Mouse (Mus musculus) ES-Bruce4 (cell line): ENCODE results near the gene Dusp22. TPM values are rescaled to one million over a fixed set of nuclear protein-coding genes. Genes with fewer than 3 reads are reported as not detected.

Source experiments
- H3K27ac ChIP-seq: 2 replicates; pipeline ENCODE4 v1.5.1; 2012; ENCODE audit warnings: low read length, inconsistent platforms; ENCODE audit not compliant: insufficient read depth
- H3K27me3 ChIP-seq: 2 replicates; pipeline ENCODE4 v1.6.1; 2012; ENCODE audit warnings: mild to moderate bottlenecking, low read length, inconsistent platforms; ENCODE audit not compliant: control insufficient read depth, poor library complexity, insufficient read depth, severe bottlenecking
- H3K36me3 ChIP-seq: 2 replicates; pipeline ENCODE4 v1.6.1; 2012; ENCODE audit warnings: inconsistent platforms, mild to moderate bottlenecking, low read length, moderate library complexity; ENCODE audit not compliant: control insufficient read depth, poor library complexity, insufficient read depth, severe bottlenecking
- H3K4me1 ChIP-seq: one replicate; pipeline ENCODE4 v1.8.1; 2011; ENCODE audit warnings: low read length; ENCODE audit not compliant: control insufficient read depth, insufficient read depth
- H3K4me3 ChIP-seq: 2 replicates; pipeline ENCODE4 v1.5.1; 2011; ENCODE audit warnings: low read depth, mild to moderate bottlenecking, low read length
- H3K9ac ChIP-seq: 2 replicates; pipeline ENCODE4 v1.6.1; 2012; ENCODE audit warnings: low read depth, mild to moderate bottlenecking, inconsistent platforms; ENCODE audit not compliant: poor library complexity, severe bottlenecking
- H3K9me3 ChIP-seq: replicated peaks from 2 replicates; pipeline ENCODE4 v1.6.1; 2012; ENCODE audit warnings: mild to moderate bottlenecking, low read length, inconsistent platforms; ENCODE audit not compliant: control insufficient read depth, poor library complexity, insufficient read depth, severe bottlenecking
- CTCF ChIP-seq: IDR thresholded peaks from one replicate; pipeline ENCODE4 v1.8.1; 2011; ENCODE audit warnings: low read depth, low read length
- EP300 ChIP-seq: IDR thresholded peaks from 2 replicates; pipeline ENCODE4 v1.6.1; 2011; ENCODE audit warnings: low read depth, low read length; ENCODE audit not compliant: insufficient read depth
- POLR2A ChIP-seq: IDR thresholded peaks from one replicate; pipeline ENCODE4 v1.8.1; 2011; ENCODE audit warnings: low read length; ENCODE audit not compliant: insufficient read depth
- polyA plus RNA-seq: library from polyadenylated mRNA; stranded (reverse); fragments of >200 nt; gene quantifications from 2 replicates; pipeline ENCODE4 v1.2.4, GENCODE M21; 2011; ENCODE audit warnings: low read depth; ENCODE audit not compliant: missing spikeins, insufficient read depth, insufficient read length

Gene Dusp22
- polyA plus RNA-seq, 1 experiment = 13.1 TPM

DNA sequence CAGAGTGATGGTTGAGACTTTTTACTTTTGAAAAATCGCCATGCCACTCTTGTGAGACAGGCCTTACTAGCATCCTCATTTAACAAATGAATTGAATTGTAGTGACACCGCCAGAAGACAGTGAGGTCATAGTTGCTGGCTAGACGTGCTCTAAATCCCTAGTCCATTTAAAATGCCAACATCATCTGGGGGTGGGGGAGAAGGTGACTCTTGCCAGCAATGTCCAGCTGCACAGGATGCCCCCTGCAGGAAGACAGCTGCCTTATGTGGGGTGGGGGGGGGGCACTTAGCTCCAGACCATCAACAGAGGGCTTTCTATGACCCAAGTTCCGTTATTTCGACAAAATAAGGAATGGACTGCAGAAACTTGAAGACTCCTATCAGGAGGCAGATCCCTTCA lies 56.8 kb downstream of the Dusp22 start:
- Histone ChIP-seq H3K27ac (no peak overlapping the region), H3K9ac (no peak overlapping the region), H3K36me3 (no peaks in the 10 kb centered on the region), H3K27me3 (no peaks in the 10 kb centered on the region), H3K4me1 (no peaks in the 10 kb centered on the region), H3K9me3 (no peaks in the 10 kb centered on the region), H3K4me3 (no peak overlapping the region)
- TF ChIP-seq EP300 = no peak
- no peak for TF ChIP-seq POLR2A
- no peak for TF ChIP-seq CTCF

DNA sequence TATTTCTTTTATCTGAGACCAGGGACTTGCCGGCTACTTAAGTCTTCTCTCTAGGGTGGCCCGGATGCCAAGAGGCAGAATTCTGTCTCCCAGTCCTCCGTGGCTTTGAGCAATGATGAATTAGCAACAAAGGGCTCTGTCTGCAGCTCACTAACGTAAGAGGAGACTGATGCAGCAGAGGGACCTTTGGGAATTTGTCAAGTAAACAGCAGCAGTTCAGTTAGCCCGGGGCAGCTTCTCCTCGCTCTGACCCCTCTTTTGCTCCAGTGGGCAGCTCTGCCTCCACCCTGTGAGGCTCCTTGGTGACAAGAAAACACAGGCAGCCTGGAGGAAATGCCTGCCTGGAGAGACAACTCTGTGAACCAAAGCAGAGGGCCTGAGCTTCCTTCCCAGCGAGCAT lies 62.8 kb downstream of the Dusp22 start:
- Histone ChIP-seq H3K9me3 (no peaks in the 10 kb centered on the region), H3K4me1 (no peaks in the 10 kb centered on the region), H3K36me3 (no peaks in the 10 kb centered on the region), H3K27ac (no peak overlapping the region), H3K9ac (no peak overlapping the region), H3K4me3 (no peak overlapping the region), H3K27me3 (no peaks in the 10 kb centered on the region)
- TF ChIP-seq EP300 (no peak), CTCF (no peak)

DNA sequence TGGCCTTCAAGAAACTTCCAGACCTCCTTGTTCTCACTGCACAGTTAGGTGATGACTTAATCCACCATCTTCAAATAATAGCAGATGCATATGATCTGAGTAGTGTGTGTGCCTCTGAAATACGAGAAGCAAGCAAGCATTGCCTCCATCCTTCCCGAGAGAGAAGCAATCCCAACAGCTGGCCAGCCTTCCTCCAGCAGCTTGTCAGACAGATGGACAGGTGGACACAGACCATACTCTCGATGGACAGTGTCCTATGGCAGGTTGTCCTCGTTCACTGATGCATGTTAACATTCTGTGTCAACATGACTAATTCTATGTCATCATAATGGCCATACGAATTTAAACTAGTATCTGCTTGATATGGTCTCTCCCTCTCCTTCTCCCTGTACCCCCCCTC lies 63.5 kb downstream of the Dusp22 start:
- H3K27ac ChIP-seq = no peak overlapping the region
- H3K4me1 ChIP-seq = no peaks in the 10 kb centered on the region
- no peaks in the 10 kb centered on the region for H3K36me3 ChIP-seq
- H3K9me3 ChIP-seq = no peaks in the 10 kb centered on the region
- H3K4me3 ChIP-seq = no peak overlapping the region
- H3K9ac ChIP-seq = no peak overlapping the region
- TF ChIP-seq EP300 (no peak), CTCF (no peak), POLR2A (no peak)
- no peaks in the 10 kb centered on the region for H3K27me3 ChIP-seq

DNA sequence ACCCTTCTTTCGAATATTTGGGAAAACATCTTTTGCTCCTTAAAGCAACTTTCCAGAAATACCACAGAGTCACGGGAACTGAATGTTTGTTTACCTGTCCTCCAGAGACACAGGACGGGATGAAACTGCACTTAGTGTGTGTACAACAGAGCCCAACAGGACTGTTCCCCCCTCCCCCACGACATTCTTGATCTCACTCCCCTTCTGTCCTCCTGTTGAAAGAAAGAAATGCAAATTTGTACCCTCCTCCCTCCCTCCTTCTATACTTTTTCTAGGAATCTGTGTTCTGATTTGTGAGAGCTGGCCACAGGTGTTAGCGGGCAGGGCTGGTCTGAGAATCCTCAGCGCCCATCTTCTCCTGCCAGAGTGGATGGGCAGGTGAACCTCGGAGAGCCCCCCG lies 64.1 kb downstream of the Dusp22 start:
- H3K4me1 ChIP-seq = no peaks in the 10 kb centered on the region
- no peaks in the 10 kb centered on the region for H3K9me3 ChIP-seq
- H3K27me3 ChIP-seq = no peaks in the 10 kb centered on the region
- TF ChIP-seq CTCF = no peak
- H3K27ac ChIP-seq = no peak overlapping the region
- no peaks in the 10 kb centered on the region for H3K36me3 ChIP-seq
- H3K4me3 ChIP-seq = no peak overlapping the region
- no peak overlapping the region for H3K9ac ChIP-seq

DNA sequence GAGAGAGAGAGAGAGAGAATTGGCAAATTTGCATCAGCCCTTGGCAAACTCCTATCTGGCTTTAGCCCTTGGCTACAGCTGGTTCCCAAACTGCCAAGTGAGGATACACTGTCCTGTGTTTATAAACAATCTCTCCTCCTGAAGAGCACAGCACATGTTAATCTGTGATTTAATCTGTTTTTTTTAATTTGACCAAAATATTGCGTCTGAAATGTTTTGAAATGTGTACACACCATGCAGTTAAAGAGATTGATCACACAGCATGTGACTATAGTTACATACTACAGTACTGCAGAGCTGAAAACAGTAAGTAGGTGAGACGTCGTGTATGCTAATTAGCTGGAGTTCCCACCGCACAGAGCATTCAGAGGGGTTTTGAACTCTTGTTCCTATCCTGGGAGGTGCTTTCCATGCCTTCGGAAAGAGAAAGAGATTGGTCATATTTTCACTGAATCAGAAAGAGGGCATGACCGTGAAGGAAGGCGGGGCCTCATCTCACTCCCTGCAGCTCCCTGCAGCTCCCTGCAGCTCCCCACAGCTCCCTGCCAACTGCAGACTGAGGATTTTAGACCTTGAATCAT lies 65.0 kb downstream of the Dusp22 start:
- H3K27me3 ChIP-seq = no peaks in the 10 kb centered on the region
- no peak overlapping the region for H3K27ac ChIP-seq
- no peak overlapping the region for H3K4me3 ChIP-seq
- H3K36me3 ChIP-seq = no peaks in the 10 kb centered on the region
- TF ChIP-seq CTCF = no peak
- TF ChIP-seq POLR2A = no peak
- TF ChIP-seq EP300 = no peak
- no peaks in the 10 kb centered on the region for H3K9me3 ChIP-seq
- H3K9ac ChIP-seq = no peak overlapping the region
- H3K4me1 ChIP-seq = no peaks in the 10 kb centered on the region

DNA sequence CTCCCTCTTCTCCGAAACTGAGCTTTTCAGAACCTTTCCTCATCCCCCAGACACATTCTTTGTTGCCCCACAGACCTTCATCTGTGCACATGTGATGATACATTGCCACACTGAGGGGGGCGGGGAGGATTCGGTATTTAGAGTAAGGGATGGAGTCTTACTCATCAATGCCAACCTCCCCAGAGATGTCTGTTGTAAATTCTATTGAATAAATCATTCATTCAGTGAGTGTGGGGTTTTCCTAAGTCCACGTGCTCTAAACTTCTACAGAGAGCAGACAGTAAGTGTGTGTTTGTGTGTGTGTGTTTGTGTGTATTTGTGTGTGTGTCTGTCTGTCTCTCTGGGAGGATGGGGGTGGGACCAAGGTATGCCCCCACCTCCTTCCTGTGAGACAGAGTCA lies 67.1 kb downstream of the Dusp22 start:
- Histone ChIP-seq H3K27ac (no peak overlapping the region), H3K4me1 (no peaks in the 10 kb centered on the region), H3K36me3 (no peaks in the 10 kb centered on the region), H3K4me3 (no peak overlapping the region), H3K9me3 (no peaks in the 10 kb centered on the region), H3K9ac (no peak overlapping the region), H3K27me3 (no peaks in the 10 kb centered on the region)
- no peak for TF ChIP-seq POLR2A
- TF ChIP-seq EP300 = no peak
- TF ChIP-seq CTCF = no peak
